Mouse (Mus musculus) lung, postnatal 10 days (tissue): ENCODE measurements around the gene Nol4l.

ENCODE experiments used
- DNase-seq: peaks from one replicate; pipeline ENCODE4 v3.0.0; 2021

Nol4l gene

DNA sequence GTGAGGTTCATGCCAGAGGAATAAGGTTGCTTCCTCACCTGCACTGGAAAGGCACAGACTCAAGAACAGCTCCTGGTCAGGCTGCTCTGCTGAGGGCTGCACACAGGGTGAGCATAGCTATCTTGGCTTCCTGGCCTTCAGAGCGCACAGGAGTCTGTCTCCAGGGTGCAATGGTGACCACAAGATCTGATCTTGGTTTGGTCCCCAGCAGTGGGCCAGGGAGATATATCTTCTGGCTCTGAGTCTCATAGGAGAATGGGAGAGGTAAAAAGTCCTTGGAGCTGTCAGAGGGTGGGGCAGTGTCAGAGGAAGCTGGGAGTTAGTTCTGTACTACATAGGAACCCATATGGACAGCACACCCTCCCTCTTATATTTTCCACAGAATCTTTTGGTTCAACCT is 50.3 kb downstream of the Nol4l start:
- no peak for DNase-seq

DNA sequence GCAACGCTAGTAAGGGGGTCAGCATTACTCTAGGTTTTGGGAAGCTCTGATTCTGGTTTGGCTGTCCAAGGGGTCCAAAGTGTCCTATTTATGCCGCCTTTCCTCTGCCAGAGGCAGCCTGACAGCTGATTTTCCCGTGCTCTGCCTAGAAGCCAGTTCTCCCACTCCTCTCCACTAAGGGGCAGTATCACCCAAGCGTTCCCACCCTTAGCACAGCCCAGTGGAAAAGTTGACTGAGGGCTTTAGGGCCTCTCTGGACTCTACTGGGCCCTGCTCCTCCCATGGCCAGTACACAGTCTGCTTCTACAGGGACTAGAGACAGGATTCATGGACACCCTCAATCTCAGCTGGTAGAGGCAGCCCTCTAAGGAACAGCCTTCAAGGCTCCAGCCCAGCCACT is 51.2 kb downstream of the Nol4l start:
- peak; percentile 87 for DNase-seq

DNA sequence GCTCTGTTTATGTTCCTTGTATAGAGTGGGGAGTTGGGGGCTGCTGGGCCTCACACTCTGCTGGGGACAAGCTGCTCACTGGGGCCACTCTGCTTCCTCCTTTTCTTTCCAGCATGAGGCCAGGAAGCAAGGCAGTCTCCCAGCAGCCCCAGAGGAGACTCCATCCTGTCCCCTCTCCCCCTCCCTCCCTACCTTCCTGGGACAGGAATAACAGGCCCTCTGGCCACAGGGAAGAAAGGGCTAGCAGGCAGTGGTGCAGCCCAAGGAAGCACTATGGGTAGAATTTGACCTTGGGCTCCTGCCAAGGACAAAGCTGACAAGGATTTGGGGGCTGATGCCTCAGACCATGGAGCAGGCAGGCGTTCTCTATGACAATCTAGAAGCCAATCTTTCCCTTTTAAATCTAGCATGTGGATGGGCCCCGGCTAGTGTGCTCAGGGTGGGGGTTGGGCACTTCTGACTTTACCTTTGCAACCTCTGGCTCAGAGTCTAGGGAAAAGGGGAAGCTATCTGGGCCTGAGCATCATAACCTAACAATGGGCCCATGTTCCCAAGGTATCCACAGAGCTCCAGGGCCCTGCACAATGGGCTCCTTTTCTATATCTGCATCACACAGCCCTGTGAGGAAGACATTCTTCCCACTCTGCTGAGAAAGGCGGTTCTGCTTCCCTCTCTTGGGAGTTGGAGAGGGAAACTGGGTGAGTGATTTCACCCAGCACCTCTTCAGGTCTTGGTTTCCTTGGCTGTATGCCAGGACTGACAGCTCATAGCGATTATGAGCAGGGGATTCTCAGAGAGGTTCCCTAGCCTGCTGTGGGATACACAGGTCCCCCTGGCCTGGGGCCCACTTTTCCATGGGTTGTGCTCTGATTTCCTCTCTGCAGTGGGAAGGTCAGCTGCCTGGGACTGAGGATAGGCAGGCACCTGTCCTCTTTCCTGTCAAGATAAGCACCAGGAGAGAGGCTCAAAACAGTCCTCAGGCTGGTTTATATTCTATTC is 54.4 kb downstream of the Nol4l start:
- DNase-seq, result peak; percentile 68

DNA sequence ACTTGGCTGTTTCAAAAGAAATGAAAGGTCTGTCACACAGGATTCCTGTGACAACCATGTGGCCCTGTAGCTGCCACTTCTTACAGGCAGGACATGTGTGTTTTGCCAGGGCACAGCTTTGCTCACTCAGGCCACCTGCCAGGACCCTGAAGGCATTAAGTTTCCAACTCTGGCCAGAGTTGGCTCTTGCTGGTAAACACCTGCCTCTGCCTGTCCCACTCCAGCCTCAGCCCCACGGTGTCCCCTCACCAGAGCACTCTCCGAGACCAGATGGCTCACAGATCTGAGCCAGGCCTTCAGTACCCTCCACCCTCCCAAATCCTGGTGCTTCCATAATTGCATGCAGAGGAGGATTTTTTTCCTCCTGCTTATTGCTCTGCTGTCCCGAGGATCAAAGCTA is 58.8 kb downstream of the Nol4l start:
- DNase-seq, result no peak

DNA sequence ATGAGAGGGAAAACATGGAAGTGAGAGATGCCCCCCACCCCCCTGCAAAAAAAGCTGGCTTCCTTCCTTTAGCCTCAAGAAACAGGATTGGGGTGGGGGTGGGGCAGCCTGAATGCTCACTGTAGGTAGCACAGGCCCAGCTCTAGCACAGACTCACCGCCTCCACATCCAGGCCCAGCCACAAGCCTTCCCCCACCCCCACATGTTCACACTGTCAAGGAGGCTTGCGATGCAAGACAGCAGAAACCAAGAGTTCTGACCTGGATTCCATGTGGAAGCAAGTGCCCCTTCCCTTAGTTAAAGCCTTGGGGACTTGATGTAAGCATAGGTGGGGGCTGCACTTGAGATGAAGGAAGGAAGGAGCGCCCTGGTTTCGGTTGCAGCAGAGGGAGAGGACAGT is 60.0 kb downstream of the Nol4l start:
- no peak for DNase-seq

DNA sequence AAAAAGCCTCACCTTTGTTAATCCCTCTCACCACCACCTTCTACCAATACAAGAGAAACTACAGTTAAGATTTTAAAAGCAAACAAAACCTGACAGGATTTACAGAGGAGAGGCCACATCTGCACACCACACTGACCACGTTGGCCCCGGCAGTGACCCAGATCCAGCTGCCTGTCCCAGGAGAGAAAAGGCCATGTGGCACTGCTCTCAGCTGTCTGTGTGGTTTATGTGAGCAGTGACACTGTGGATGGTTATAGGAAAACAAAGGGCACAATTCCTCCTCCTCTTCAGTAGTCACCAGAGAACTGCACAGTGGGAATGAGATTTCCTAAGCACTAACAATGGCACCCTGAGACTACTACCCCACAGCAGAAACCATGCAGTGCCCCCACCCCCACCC is 60.5 kb downstream of the Nol4l start:
- no peak for DNase-seq

DNA sequence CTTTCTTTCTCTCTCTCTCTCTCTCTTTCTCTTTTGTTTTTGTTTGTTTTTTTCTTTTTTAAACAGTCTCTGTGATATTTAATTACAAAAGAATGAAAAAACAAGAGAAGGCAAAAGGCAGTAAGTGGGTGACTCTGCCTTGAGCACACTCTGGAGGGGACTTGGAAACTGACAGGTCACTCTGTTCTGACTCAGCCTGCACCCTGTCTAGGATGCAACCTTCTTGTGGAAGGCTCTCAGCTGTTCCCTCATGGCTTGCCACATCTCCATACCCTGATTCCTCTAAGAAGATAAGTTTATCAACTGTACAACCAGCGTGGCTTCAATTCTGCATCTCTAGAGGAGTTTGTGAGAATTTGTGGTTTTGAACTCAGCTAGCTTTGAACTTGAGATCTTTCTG is 62.4 kb downstream of the Nol4l start:
- peak; percentile 66 for DNase-seq

DNA sequence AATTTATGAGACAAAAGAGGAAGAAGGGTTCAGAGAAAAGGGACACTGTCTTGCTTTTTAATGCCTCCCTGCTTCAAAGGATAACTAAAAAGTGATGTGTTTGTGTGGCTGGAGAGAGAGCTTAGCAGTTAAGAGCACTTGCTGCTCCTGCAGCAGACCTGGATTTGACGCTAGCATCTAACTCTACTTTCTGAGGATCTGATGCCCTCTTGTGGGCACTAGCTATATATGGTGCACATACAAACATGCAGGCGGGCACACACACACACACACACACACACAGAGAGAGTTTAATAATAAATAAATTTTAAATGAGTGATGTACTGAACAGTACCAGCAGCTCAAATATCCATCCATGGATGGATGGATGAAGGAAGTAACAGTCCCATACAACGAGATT is 66.5 kb downstream of the Nol4l start:
- no peak for DNase-seq

DNA sequence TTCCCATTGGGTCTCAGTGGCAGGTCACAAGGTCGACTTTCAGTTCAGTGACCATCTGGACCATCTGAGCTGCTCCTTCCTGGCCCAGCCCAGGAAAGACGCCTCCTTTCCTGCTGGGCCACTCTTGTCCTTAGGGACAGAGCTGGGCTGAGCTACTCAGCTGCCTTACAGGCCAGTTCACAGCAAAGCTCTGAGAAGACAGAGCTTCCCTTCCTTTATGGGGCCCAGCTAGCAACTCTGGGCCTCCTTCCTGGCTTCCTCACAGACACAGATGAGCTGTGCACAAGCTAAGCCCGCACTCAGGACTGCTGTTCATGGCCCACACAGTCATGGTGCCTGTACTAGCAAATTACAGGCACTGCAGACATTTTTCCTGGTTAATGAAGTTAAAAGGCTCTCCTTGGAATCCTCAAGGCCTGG is 71.7 kb downstream of the Nol4l start:
- peak; percentile 33 for DNase-seq

DNA sequence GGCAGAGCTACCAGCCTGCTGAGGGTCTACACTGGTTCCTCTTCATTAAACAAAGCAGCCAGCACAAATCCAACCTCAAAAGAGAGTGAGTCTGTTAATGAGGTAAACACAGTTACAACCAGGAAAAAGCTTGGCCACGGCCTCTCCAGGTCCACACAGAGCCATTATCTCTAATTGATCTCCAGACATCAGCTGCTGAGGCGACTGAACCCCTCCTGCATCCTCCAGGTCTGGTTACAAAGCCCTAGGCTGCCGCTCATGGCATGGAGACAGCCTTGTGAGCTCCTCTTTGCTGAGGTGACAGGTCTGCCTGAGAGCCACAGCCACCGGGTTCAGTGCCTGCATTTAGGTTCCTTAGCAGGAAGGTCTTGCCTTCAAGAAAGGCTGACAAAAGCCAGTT is 72.3 kb downstream of the Nol4l start:
- DNase-seq, result no peak

DNA sequence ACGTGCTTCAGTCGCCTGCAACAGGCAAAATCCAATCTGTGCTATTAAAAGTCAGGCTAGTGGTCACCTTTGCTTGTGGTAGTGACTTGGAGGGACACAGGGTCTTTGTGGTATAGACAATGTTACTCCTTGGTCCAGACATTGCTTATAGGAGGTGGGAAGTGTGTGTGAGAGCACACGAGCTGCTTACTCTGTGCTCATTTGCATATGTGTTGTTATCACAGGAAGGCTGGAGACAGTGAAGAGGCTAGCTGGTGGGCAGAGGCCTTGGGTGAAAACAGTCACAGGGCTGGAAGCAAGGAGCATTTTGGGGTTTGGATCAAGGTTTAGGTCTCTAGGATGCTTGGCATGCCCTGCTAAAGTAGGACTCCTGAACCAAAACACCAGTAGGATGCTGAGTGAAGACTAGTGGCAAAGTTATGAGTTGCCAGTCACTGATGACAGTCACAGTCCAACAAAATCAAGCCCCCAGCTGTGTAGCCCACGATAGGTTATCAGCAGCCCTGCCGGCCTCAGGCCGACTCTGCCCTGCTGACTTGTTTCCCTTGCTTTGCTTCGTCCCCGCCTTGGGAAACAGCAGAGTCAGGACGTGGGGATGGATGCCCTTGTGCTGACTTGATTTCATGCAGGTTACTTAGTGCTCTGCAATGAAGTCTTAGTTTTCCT is 74.8 kb downstream of the Nol4l start:
- DNase-seq, result no peak

DNA sequence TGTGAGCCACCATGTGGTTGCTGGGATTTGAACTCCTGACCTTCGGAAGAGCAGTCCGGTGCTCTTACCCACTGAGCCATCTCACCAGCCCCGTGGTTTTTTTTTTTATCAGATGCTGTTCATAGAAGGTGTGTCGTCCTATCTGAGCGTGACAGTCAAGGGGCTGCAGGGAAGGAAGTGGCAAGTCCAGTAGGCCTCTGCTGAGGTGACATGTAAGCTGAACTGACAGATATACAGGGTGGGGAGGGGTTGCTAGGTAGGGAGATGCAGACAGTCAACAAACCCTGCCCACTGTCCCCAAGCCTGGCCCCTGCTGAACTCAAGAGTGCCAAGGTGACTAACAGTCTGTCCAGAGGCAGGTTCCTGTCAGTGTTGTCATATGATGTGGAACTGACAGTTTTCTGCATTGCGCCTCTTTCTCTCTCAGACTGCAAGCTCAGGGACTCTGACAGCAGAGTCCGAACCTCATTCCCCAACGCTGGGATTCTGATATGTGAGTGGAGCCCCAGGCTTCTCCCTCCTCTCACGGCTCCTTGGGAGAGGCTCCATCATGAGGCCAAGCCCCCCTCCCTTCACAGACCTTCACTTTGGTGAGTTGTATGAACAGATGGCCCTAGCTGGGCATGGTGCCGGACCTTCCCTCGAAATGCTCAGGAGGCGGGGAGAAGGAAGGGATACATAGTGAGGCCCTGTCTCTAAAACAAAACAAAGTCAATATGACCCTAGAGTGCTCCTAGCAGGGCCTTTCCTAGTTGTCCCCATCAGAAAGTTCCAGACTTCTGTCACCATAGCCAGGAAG is 75.6 kb downstream of the Nol4l start:
- DNase-seq, result no peak

DNA sequence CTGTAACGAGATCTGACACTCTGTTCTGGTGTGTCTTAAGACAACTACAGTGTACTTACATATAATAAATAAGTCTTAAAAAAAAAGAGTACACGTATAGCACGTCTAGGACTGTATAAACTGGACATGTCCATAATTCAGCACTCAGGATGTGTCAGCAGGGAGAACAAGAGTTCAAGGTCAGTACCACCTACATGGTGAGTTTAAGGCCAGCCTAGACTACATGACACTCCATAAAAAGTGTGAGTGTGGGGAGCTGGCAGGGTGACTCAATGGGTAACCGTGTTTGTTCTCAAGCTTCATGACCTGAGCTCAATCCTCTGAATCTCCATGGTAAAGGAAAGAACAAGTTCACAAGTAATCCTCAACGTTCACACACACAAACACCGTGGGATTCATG is 81.3 kb downstream of the Nol4l start:
- no peak for DNase-seq

DNA sequence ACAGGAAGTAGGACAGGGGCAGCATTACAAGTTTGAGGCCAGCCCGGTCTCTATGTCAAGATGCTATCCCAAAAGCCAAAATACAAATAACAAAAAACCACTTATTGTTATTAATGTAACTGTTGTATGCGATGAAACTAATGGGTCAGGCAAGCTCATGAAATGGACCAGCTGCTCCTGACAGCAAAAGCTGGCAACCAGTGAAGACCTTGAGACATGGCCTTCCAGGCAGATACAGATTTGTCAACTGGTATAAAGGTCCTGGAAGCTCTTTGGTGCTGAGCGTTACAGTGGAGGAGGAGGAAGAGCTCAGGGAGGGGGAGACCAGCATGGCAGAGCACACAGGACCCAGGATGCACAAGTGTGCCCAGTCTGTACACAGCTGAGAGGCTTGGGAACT is 82.1 kb downstream of the Nol4l start:
- DNase-seq, result peak; percentile 49

DNA sequence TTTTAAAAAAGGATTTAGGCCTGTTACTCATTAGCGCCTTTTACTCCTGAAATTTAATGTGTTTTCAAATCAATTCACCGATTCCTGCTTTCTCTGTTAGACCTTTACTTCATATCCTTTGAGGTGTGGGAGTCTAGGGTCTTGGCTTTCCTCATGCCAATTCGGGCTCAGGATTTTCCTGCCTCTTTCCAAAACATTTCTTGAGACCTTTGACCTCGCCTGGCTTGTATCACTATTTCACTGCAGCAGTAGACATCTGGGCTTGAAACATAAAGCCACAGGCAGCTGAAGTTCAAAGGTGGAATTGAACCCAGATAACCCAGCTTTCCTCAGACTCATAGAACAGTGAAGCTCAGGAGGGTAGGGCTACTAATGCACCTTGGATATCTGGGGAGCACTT is 83.3 kb downstream of the Nol4l start:
- no peak for DNase-seq

DNA sequence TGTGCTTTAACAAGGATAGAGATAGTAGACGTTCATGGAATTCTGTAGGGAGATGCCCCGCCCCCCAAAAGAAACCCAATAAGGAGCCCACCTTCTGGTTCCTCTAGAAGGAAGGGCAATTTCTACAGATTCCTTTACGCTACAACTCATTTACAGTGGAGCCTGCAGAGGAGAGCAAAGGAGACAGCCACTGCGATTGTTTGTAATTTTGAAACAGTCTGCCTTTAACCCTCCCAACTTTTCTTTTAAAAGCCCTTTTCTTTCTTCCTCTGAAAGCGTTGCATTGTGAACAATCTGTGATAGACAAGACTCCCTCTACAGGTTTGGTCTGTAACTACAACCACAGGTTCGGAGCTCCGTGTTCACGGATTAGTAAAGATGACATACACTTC is 83.8 kb downstream of the Nol4l start:
- DNase-seq, result peak; percentile 80

DNA sequence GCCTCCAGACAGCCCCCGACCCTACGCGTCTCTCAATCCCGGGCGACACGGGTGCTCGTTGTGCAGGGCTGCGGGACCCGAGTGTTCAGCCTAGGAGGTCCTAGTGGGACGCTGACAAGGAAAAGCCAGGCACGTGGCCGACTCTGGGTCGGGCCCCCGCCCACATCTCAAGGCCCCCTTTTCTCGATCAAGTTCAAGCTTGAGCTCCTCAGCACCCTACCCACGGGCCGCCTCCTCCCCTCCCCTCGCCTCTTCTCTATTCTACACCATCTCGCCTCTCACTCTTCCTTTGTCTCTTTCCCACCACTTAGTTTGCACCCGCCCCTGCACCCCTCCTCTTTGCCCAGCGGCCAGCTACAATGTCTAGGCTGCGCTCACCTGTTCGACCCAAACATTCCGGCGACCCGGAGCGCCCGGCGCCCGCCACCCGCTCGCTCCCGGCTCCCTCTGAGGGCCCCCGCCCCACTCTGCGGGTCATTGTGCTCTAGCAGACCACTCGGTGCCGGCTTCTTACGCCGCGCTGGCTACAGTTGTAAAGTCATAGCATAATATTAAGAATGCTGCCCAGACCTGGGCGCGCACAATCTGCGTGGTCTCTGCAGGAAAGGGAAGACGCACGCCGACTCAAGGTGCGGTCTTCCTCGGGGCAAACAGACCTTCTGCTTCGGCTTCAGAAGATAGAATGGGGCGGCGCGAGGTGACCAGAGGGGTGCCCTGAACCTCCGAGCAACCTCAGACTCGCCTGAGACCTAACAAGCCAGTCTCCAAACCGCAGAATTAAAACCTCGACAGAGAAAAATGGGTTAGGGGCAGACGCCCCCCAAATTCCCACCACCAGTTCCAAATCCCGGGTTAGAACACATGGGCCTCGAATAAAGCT is 84.4 kb downstream of the Nol4l start:
- DNase-seq, result peak; percentile 46

DNA sequence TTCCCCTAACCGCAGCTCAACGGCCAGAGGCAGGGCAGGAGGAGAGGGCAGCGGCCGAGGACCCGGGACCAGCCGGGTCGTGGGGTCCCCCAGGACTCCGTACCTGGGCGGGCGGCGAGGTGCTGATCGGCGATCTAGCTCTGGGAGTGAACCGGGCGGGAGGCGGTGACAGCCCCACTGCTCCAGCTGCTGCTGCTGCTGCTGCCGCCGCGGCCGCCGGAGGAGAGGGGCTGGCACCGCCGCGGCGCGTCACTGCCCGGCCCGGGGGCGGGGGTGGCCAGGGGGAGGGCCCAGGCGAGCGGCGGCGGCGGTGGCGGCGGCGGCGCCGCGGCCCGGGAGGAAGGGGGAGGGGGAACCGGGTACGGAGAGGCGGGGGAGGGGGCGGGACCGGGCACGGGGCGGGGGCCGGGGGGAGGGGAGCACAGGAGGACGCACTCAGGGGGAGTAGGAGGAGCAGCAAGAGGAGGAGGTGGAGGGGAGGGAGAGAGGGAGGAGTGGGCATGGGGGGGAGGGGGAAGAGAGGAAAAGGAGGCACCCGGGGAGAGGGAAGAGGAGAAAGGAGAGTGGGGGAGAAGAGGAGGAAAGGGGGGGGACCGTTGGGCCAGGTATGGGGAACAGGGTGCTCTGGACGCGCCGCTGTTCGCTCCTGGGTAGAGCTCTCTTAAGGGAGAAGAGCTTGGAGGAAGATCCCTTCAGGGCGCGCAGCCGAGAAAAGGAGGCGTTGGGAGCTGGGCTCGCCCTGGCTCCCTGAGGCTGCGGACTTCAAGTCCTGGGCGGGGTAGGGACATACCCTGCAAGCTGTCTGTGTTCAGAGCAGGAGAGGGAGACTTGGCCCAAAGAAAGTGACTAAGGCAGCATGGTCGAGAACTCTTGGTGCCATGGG is 85.3 kb downstream of the Nol4l start:
- peak; percentile 82 for DNase-seq

DNA sequence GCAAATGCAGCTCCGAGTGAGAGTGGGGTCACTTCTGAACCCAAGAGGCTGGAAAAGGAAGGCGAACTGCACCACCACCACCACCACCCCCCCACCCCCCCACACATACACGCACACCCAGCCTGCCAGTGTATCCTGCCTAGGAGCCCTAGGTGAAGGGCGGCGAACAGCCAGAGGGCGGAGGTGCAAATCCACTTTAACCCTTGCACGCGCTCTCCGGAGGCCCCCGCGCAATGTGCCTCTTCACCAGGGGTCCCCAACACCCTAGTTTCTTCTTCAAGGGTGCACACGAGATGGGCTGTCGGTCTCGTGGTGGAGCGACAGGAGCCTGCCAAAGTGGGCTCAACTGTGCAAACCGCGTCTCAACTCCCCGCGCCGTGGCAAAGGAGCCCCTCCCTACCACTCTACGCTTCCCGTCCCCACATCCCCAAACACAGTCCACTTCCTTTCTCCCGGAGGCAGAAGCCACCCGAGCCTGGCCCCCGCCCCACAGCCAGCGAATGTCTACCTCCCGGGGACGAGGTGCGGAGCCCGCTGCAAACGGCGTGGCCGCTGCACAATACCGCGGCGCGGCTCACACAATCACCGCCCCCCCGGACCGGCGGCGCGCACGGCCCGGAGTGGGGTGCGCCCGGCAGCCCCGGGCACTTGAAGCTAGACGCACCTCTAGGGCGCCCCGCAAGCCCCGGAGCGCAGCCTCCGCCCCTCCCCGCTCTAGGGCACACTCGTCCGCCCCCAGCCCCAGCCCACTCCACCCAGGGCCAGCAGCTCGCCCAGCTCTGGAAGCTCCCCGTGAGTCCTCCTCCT is 86.1 kb downstream of the Nol4l start:
- peak; percentile 63 for DNase-seq

DNA sequence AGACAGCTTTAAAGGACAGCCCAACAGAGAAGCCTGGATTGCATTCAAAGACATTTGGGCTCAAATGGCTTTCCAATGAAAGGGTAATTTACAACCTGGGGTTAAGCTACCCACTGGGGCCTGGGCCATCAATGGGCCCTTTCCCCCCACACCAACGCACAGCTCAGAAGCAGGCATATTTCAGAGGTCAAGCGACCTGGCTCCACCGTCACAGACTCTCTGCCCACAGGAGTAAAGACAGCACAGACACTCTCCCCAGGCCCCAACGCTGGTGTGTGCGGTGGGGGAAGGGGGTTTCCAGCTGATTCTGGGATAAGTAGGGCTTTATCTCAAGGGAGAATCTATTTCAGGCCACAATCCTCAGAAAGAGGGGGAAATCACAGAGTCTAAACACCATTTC is 87.1 kb downstream of the Nol4l start:
- DNase-seq, result no peak
